Mouse (Mus musculus): ENCODE results near the gene Mthfsl. TPM values are rescaled to one million over a fixed set of nuclear protein-coding genes. Genes with fewer than 3 reads are reported as not detected.
"Not testable (repeated sequence)": the region's sequence is repeated elsewhere in the genome, so short reads cannot be mapped to it uniquely, and the experiment has no call there.

The Mthfsl gene
- polyA plus RNA-seq, 1 experiment = not detected

DNA sequence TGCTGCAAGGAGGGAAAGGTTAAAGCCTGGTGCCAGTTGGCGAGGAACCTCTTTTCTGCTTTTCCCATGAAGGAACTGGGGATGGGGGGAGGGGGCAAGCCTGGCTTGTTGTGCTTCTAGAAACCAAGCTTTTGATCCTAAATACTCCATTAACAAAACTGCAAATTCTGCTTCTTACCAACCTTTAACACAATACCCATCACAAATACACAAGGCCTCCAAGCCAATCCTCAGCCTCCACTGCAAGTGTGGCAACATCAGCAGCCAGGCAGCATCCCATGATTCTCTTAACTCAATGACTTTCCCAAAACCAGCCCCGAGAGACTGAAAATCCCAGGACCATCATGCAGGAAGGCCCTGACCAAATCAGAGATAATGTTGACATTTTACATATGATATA is 9.7 kb downstream of the Mthfsl start:
- not testable (repeated sequence) for H3K4me3 ChIP-seq (replicated peaks); H3K36me3 ChIP-seq (replicated peaks; ENCODE audit: low read length); H3K4me1 ChIP-seq; H3K27me3 ChIP-seq (replicated peaks); H3K9me3 ChIP-seq

- not testable (repeated sequence) for H3K9me3 ChIP-seq; H3K36me3 ChIP-seq (replicated peaks; ENCODE audit: low read length); H3K27me3 ChIP-seq (replicated peaks); H3K4me1 ChIP-seq; H3K4me3 ChIP-seq (replicated peaks)
Observed at GRCm38 (mm10) chr9:88709794-88710193, 10.3 kb downstream of the Mthfsl start.

DNA sequence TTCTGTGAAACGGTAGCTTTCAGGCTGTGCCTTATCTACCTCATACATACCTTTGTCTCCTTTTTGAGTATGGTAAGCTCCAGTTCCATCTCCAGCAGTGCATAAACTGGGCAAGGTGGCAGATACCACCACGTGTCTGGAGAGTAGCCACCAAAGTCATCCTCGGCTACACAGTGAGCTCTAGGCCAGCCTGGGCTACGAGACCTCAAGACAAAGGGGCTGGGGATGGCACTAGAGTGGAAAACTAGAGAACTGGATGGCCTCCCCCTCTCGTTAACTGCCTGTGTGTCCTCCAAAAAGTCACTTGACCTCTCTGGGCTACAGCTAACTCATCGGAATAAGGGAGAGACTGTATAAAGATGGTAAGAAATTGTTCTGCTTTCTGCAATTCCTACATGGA is 10.8 kb downstream of the Mthfsl start:
- Histone ChIP-seq H3K9me3 (no peaks in the 10 kb centered on the region), H3K27me3 (replicated peaks) (no peaks in the 10 kb centered on the region), H3K4me3 (replicated peaks) (no peak overlapping the region), H3K36me3 (replicated peaks; ENCODE audit: low read length) (peaks cover 4% of the 10 kb centered on the region), H3K4me1 (no peaks in the 10 kb centered on the region)
- TF ChIP-seq FLI1 (IDR thresholded peaks at IDR 0.05; ENCODE audit: low read length) (no peak), GATA1 (IDR thresholded peaks at IDR 0.05; ENCODE audit: borderline replicate concordance, low read length) (no peak)

- no peaks in the 10 kb centered on the region for H3K4me1 ChIP-seq
- no peaks in the 10 kb centered on the region for H3K9me3 ChIP-seq
- no peak overlapping the region for H3K4me3 ChIP-seq (replicated peaks)
- peaks cover 4% of the 10 kb centered on the region for H3K36me3 ChIP-seq (replicated peaks; ENCODE audit: low read length)
- TF ChIP-seq FLI1 (IDR thresholded peaks at IDR 0.05; ENCODE audit: low read length) (no peak), GATA1 (IDR thresholded peaks at IDR 0.05; ENCODE audit: borderline replicate concordance, low read length) (no peak)
- no peaks in the 10 kb centered on the region for H3K27me3 ChIP-seq (replicated peaks)
Observed at GRCm38 (mm10) chr9:88706700-88707099, 13.4 kb downstream of the Mthfsl start.

- not testable (repeated sequence) for H3K36me3 ChIP-seq (replicated peaks; ENCODE audit: low read length)
Observed at GRCm38 (mm10) chr9:88705157-88705556, 14.9 kb downstream of the Mthfsl start.

GRCm38 (mm10) chr9:88698746-88699145 is 21.4 kb downstream of the Mthfsl start:
- not testable (repeated sequence) for H3K4me1 ChIP-seq; H3K9me3 ChIP-seq; H3K4me3 ChIP-seq (replicated peaks); H3K27me3 ChIP-seq (replicated peaks); H3K36me3 ChIP-seq (replicated peaks; ENCODE audit: low read length)

More at GRCm38 (mm10) chr9:88705157-88705556, 14.9 kb downstream of the Mthfsl start:
- H3K4me3 ChIP-seq (replicated peaks); H3K4me1 ChIP-seq; H3K27me3 ChIP-seq (replicated peaks); H3K9me3 ChIP-seq: not testable (repeated sequence)

DNA sequence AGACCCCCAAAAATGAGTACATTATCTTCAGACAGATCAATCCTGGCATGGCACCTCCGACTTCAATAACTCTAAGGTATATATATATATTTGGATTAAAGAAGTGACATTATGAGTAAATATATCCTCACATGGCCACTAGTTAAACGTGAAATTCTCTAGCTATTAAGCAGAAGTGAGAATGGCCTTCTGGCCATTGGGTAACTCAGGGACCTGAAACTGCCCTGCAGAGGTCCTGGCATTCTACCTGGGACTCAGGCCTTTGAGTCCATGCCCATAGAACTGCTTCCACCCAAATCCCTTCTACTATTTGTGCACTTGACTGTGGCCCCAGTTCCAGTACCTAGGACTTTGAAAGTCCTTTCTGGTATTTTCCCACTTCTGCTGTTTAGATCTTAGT is 28.8 kb downstream of the Mthfsl start:
- not testable (repeated sequence) for H3K4me1 ChIP-seq; H3K9me3 ChIP-seq; H3K27me3 ChIP-seq (replicated peaks); H3K4me3 ChIP-seq (replicated peaks); H3K36me3 ChIP-seq (replicated peaks; ENCODE audit: low read length)

DNA sequence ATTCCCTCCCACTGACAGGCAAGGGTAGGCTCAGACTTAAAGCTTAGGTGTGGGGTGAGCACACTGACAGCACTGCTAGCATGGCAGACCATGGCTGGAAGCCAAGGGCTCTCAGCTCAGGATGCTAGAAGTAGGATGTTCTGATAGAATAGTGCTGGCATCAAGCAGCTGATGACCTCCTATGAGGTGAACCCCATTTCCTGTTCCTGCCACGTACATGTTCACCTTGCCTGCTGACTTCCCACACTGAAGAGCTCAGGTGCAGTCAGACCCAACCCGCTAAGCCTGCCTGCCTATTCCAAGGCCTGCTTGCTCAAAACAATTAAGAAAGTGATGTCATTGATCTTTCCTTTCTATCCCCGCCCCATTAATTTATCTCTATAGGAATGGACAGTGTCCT is 30.6 kb downstream of the Mthfsl start:
- H3K4me1 ChIP-seq; H3K9me3 ChIP-seq; H3K36me3 ChIP-seq (replicated peaks; ENCODE audit: low read length); H3K27me3 ChIP-seq (replicated peaks); H3K4me3 ChIP-seq (replicated peaks): not testable (repeated sequence)

GRCm38 (mm10) chr9:88686719-88687118 is 33.4 kb downstream of the Mthfsl start:
- not testable (repeated sequence) for H3K36me3 ChIP-seq (replicated peaks; ENCODE audit: low read length); H3K4me3 ChIP-seq (replicated peaks); H3K4me1 ChIP-seq; H3K27me3 ChIP-seq (replicated peaks); H3K9me3 ChIP-seq

GRCm38 (mm10) chr9:88658341-88658740 is 61.8 kb downstream of the Mthfsl start:
- H3K9me3 ChIP-seq; H3K4me1 ChIP-seq; H3K4me3 ChIP-seq (replicated peaks); H3K27me3 ChIP-seq (replicated peaks); H3K36me3 ChIP-seq (replicated peaks; ENCODE audit: low read length): not testable (repeated sequence)

GRCm38 (mm10) chr9:88650742-88651141 is 69.4 kb downstream of the Mthfsl start:
- not testable (repeated sequence) for H3K27me3 ChIP-seq (replicated peaks); H3K4me3 ChIP-seq (replicated peaks); H3K4me1 ChIP-seq; H3K36me3 ChIP-seq (replicated peaks; ENCODE audit: low read length); H3K9me3 ChIP-seq

Other genes starting within 250 kb of the Mthfsl start
- 15.1 and 44.2 TPM in 2 replicates for gene Syncrip, start 237.7 kb downstream of the Mthfsl start, polyA plus RNA-seq (2012; ENCODE audit: insufficient read depth, low replicate concordance)
- 0.78 TPM in 1 of 2 replicates, not detected in the other for gene Zfp949, start 172.3 kb downstream of the Mthfsl start, polyA plus RNA-seq (2012; ENCODE audit: insufficient read depth, low replicate concordance)
- not detected in 2 replicates for gene Trim43a, start 139.4 kb downstream of the Mthfsl start, polyA plus RNA-seq (2012; ENCODE audit: insufficient read depth, low replicate concordance)
- not detected in 2 replicates for gene Bcl2a1d, start 11.6 kb upstream of the Mthfsl start, polyA plus RNA-seq (2012; ENCODE audit: insufficient read depth, low replicate concordance)
- gene Trim43c, start 118.9 kb upstream of the Mthfsl start, polyA plus RNA-seq (2012; ENCODE audit: insufficient read depth, low replicate concordance) = not detected in 2 replicates
- gene Bcl2a1a, start 236.6 kb upstream of the Mthfsl start, polyA plus RNA-seq (2012; ENCODE audit: insufficient read depth, low replicate concordance) = 0.31 TPM in 1 of 2 replicates, not detected in the other

All from megakaryocyte, embryonic 14.5 days (primary cell).